Mouse (Mus musculus): ENCODE results near the gene Slc37a1.

DNA sequence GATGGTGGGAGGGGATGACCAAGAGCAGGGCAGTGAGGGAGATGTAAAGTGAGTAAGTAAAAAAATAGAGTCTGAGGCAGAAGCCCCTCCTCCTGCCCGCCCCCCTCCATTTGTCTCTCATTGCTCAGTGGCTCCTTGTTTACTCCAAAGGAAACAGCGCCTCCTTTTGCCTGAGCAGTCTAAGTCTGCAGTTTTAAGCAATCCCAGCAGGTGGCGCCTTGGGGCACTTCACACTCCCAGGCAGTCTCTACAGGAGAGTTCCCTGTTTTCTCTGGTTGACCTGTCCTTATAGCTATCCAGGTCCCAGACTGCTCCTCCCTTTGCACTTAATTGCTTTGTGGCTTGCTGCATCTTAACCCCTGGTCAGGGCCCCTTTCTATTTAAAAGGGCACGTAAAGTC, 44.0 kb downstream of the Slc37a1 start:
- TF ChIP-seq POLR2A (IDR thresholded peaks at IDR 0.05; ENCODE audit: control insufficient read depth, low read depth, low read length) (no peak), CTCF (IDR thresholded peaks at IDR 0.05; ENCODE audit: control insufficient read depth, insufficient read depth, insufficient replicate concordance, low read depth, low read length) (peak; percentile 77)

Data from testis, adult 2 months (tissue).